Mouse (Mus musculus): Measurements from ENCODE around the gene Thnsl1. TPM values are rescaled to one million over a fixed set of nuclear protein-coding genes. Genes with fewer than 3 reads are reported as not detected.
"Not testable (repeated sequence)": the region's sequence is repeated elsewhere in the genome, so short reads cannot be mapped to it uniquely, and the experiment has no call there.

Thnsl1 gene
- total RNA-seq, 2 experiments from 2014 or later, result 0.19 to 0.43 TPM

DNA sequence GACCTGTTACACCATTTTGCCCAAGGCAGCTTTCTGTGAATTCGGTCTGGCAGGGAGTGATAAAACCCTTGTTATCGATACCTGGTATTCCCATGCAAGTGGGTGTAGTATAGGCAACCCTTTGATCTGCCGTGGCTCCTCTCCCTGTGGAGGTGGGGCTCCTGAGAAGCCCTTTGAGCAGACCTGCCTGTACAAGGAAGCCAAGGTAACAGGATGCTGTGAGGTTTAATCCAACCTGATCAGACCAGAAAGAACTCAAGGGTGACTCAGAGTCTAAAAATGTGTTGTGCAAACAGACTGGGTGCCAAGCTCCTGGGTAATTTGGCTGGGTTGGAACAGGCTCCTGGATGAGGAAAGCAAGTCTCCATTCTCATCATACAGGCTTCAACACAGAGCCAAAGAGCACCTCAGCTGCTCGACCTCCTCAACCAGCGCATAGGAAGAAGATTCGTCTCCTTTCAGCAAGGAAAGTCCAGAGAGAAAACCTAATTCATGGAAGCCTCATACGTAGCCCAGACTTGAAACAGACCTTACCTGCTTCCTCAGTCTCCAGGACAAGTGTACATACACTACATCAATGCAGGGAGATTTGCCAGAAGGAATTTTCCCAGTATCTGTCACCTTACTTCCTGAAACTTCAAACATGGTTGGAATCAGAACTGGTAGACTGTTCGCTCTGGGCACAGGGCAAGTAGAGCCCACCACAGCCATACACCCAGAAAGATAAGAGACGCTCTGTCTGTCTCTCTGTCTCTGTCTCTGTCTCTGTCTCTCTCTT lies 29.5 kb downstream of the Thnsl1 start:
- no peak for ATAC-seq (replicated peaks; ENCODE audit: low FRiP score, poor library complexity, severe bottlenecking)

- no peak for ATAC-seq (replicated peaks; ENCODE audit: low FRiP score, poor library complexity, severe bottlenecking)
Observed at GRCm38 (mm10) chr2:21235844-21236386, 30.4 kb downstream of the Thnsl1 start.

GRCm38 (mm10) chr2:21236846-21237245 lies 31.3 kb downstream of the Thnsl1 start:
- ATAC-seq (replicated peaks; ENCODE audit: low FRiP score, poor library complexity, severe bottlenecking), result no peak

GRCm38 (mm10) chr2:21244104-21244503 lies 38.6 kb downstream of the Thnsl1 start:
- not testable (repeated sequence) for ATAC-seq (replicated peaks; ENCODE audit: low FRiP score, poor library complexity, severe bottlenecking)

GRCm38 (mm10) chr2:21244986-21245385 lies 39.5 kb downstream of the Thnsl1 start:
- ATAC-seq (replicated peaks; ENCODE audit: low FRiP score, poor library complexity, severe bottlenecking), result no peak

DNA sequence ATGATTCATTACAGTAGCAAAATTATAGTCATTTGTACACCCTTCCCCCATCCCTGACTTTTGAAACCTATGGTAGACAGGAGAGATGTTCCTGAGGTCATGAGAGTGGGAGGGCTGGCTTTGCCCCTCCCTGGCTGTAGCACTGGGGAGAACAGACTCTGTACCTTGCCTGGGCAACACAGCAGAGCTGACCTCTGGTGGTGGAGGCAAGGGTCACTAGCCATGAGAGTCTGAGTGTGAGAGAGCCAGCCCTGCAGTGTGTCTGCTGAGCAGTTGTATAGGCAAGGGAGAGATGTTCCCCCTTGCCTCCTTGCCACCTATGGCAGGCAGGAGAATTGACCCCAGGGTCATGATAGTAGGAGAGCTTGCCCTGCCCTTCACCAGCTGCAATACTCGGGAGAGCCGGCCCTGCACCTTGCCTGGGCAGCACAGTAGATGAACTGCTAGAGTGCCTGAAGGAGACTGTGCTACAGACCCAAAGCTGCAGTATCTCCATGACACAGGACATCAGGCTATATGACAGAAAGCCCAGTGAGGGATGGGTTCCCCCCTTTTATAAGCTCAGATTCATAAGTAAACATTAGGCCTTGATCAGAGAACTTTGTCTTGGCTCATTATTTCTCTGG lies 40.1 kb downstream of the Thnsl1 start:
- ATAC-seq (replicated peaks; ENCODE audit: low FRiP score, poor library complexity, severe bottlenecking), result no peak

GRCm38 (mm10) chr2:21253644-21254043 lies 48.1 kb downstream of the Thnsl1 start:
- ATAC-seq (replicated peaks; ENCODE audit: low FRiP score, poor library complexity, severe bottlenecking), result no peak

DNA sequence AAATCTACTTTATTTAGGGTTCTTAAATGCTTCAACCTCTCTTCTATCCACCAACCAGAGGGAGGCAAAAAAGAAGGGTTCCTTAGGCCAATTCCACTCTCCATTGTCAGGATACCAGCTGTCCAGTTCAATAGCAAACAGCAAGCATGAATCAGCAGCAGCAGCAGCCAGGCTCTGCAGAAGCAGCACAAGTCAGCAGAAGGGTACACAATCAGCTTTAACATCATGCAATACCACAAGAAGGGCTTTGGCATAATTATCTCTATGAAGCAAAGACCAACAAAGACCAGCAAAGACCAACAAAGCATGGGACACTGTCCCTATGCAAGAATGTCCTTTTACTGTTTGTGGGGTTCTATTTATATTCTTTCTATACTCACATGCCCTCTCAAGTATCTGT lies 48.8 kb downstream of the Thnsl1 start:
- ATAC-seq (replicated peaks; ENCODE audit: low FRiP score, poor library complexity, severe bottlenecking), result no peak

- ATAC-seq (replicated peaks; ENCODE audit: low FRiP score, poor library complexity, severe bottlenecking), result no peak
Observed at GRCm38 (mm10) chr2:21258281-21258680, 52.8 kb downstream of the Thnsl1 start.

DNA sequence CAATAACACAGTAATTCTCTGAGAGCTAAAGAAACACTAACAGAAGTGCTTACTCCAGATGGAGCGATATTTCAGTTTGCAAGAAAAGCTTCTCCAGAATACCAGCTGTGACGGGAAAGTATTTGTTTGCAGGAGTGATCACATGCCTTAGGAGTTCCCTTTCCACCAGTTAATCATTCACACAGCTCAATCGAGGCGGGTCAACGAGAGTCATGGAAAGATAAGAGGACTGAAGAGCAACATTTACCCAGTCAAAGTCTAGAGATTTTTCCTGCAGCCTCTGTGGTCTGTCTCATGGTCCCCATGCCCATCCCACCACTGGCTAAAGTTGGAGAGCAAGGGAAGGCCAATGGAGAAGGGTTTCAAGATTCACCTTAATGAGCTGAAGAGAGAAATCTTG lies 53.6 kb downstream of the Thnsl1 start:
- no peak for ATAC-seq (replicated peaks; ENCODE audit: low FRiP score, poor library complexity, severe bottlenecking)

GRCm38 (mm10) chr2:21260060-21260459 lies 54.5 kb downstream of the Thnsl1 start:
- ATAC-seq (replicated peaks; ENCODE audit: low FRiP score, poor library complexity, severe bottlenecking), result no peak

DNA sequence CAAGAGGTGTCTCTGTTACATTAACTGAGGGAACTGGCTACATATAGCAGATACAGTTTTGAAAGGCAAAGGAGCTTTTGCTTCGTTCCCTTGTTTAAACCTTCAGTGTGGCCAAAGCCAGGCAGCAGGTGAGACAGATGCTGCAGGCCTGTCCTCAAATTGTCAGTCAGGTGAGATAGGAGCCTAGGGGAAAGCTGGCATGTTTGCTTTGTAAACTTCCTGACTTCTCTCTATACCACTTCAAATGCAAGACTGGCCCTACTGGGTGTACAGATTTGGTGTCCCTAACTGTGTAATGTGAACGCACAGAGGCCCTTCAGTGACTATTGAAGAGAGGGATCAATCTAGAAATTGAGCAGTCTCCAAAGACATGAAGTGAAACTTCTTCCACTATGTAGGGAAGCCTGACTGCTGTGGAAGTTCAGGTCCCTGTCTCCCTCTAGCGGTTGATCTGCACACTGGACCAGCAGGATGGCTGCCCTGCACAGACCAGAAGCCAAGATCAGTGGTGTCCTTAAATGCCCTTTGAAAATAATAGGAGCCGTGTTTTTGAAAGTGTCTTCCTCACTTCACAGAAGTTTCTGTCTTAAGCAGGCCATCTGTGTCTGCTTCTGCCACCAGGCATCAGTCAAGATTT lies 56.0 kb downstream of the Thnsl1 start:
- ATAC-seq (replicated peaks; ENCODE audit: low FRiP score, poor library complexity, severe bottlenecking), result no peak

GRCm38 (mm10) chr2:21264031-21264430 lies 58.5 kb downstream of the Thnsl1 start:
- no peak for ATAC-seq (replicated peaks; ENCODE audit: low FRiP score, poor library complexity, severe bottlenecking)

Other genes starting within 250 kb of the Thnsl1 start
- gene Arhgap21, start 236.8 kb upstream of the Thnsl1 start, total RNA-seq (2015; ENCODE audit: low replicate concordance), result 16.7 and 28.4 TPM in 2 replicates
- gene Arhgap21, start 236.8 kb upstream of the Thnsl1 start, total RNA-seq (2017; ENCODE audit: low replicate concordance), result 40.7 and 50.3 TPM in 2 replicates
- gene Enkur, start 359 bp upstream of the Thnsl1 start, total RNA-seq (2015; ENCODE audit: low replicate concordance), result not detected in 2 replicates
- not detected in 2 replicates for gene Enkur, start 359 bp upstream of the Thnsl1 start, total RNA-seq (2017; ENCODE audit: low replicate concordance)
- gene Gpr158, start 161.8 kb downstream of the Thnsl1 start, total RNA-seq (2015; ENCODE audit: low replicate concordance), result not detected in 2 replicates
- gene Gpr158, start 161.8 kb downstream of the Thnsl1 start, total RNA-seq (2017; ENCODE audit: low replicate concordance), result not detected in 2 replicates